Mouse (Mus musculus): ENCODE measurements around the gene Riok2.

DNA sequence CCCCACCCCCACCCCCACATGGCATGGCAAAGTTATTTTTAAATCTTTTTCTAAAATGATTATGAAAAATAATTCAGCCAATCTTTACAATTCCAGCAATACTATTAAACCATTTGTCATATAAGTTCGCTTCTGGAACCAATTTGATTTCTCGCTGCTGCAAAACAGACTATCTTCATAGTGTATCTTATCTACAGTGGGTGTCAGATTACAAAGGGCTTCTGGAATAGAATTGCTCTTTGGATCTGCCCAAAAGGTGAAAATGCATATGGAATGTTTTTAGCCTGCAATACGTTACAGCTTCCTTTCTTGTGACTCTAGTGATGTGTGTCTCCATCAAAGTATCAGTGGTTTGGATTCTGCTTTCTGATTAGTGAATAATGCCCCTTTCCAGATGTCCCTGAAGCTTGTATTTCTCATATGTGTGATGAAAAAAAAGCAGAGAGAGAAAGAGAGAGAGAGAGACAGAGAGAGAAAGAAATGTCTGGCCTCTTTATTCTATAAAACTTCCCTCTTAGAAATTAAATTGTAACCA is 29.5 kb downstream of the Riok2 start:
- no peak for TF ChIP-seq POLR2A (IDR thresholded peaks at IDR 0.05; ENCODE audit: borderline replicate concordance, insufficient read depth, low read length)
- no peak for TF ChIP-seq CTCF (IDR thresholded peaks at IDR 0.05; ENCODE audit: borderline replicate concordance, insufficient read depth, low read depth, low read length)
